Mouse (Mus musculus): ENCODE measurements at regions not wholly inside any gene's neighbourhood (a gene's known extent, or its start where the extent isn't known, plus 50 kb on each side); places are given as distances from the start of the nearest gene placed in this dataset.

GRCm38 (mm10) chr13:83214811-83215210, 289.0 kb upstream of the Mef2c start:
- no peak for TF ChIP-seq CTCF (IDR thresholded peaks at IDR 0.05; ENCODE audit: insufficient read depth, low read depth, low read length)
- no peak for TF ChIP-seq POLR2A (IDR thresholded peaks at IDR 0.05; ENCODE audit: insufficient read depth, low read depth, low read length)

Data from olfactory bulb, adult 2 months (tissue).